Mouse (Mus musculus) cerebellum, adult 11-12 months (tissue): ENCODE data around the gene Etd.
"Not testable (repeated sequence)": the region's sequence is repeated elsewhere in the genome, so short reads cannot be mapped to it uniquely, and the experiment has no call there.

ENCODE experiments used
- DNase-seq: peaks from one replicate; pipeline ENCODE4 v3.0.0; 2022

Gene Etd

DNA sequence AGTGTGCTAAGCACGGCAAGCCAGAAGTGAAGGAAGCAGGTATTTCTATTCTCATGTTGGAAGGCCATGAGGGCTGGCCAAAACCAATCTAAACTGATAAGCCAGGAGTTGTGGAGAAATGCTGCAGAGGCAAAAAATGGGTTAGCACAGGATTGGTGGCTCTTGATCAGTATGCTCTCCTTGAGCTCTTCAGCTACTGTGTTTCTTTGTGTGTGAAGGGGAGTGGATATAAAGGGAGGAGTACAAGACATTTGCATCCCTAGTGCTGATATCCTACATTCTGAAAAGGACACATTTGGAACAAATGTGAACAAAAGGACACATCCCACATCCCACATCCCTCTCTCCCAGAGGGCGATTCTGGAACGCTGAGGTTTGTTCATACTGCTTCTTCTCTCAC is at the start of gene Etd:
Gene Etd, plus strand, starts transcription at position 301 of the 400 bp plus-strand sequence.
- DNase-seq = no peak

DNA sequence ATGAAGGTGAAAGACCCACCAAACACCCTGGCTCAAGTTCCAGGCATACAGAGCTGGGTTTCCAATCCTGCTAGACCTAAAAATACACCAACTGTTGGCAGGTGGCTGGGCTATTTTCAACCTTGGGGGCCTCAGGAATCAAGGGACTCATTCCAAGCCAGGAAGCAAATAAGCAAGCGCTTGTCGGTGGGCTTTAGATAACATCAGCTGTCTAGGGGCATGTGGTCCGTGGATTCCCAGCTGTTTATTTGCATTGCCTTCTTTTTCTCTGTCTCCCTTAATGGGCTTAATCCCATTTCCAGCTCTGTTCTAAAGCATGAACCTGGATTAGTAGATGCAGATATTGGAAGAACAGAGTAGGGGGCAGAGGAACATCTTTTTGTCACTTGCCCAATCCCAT is 48.4 kb upstream of the Etd start:
- DNase-seq = no peak

DNA sequence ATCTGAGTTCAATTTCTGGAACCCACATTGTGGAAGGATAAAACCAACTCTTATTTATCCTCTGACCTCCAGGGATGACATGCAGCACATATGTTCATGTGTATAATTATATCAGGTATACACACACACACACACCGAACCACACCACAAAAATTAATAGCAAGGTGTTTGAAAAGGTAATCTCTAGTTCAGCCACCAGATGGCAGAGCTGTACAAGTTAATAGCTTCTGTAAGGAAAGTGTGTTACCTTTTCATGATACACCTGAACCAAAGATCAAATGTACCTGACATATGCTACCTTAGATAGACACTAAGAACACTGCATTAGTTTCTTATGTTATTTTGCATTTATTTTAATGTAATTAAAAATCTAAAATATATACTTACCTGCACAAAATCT is 1.8 kb upstream of the Etd start:
- DNase-seq = no peak

DNA sequence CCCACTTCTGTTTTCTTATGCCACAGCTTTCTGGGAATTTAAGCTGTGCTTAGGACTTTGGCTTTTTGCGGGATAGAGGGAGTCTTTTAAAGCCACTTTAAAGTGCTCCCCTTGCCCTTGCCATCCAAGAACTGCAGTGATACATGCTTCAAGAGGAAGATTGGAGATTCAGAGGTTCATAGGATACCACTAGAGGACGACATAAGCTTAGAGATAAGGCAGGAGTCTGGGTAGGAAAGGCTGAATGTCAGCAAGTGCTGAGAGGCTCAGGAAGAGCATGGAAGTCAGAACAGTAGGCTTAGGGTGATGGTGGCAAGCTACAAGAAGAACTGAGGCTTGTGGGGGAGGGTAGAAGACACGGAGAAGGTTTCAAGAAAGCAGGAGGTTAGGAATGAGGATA is 24.9 kb downstream of the Etd start:
- DNase-seq = no peak

DNA sequence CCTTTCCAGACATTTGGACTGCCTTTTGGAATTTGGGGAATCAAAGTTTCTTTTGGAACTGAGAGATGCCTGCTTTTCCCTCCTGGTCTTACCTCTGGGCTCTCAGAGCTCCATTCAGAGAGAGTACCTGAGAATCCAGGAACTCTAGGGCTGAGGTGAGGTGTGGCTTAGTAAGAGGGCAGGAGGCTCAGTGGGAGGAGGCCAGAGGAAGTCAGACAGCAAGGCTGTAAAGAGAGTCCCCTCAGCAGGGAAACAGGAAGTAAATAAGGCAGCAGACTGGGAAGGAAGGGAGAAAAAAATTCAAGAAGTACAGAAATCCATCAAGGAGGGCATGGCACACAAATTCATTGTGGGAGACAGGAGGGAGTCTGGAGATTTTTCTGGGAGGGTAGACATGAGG is 29.5 kb downstream of the Etd start:
- DNase-seq = not testable (repeated sequence)
